Mouse (Mus musculus): ENCODE results near the gene Cela2a.

The Cela2a gene

GRCm38 (mm10) chr4:141767353-141768036, 58.5 kb downstream of the Cela2a start:
- DNase-seq (ENCODE audit: low read depth, low spot score) = no peak

- no peak for DNase-seq (ENCODE audit: low read depth, low spot score)
Observed at GRCm38 (mm10) chr4:141766668-141767352, 59.1 kb downstream of the Cela2a start.

- DNase-seq (ENCODE audit: low read depth, low spot score) = no peak
Observed at GRCm38 (mm10) chr4:141766316-141766667, 59.7 kb downstream of the Cela2a start.

GRCm38 (mm10) chr4:141765008-141765407, 61.0 kb downstream of the Cela2a start:
- DNase-seq (ENCODE audit: low read depth, low spot score) = no peak

All from R1 (cell line).